Mouse (Mus musculus): ENCODE data around the gene Pafah1b2. TPM values are rescaled to one million over a fixed set of nuclear protein-coding genes. Genes with fewer than 3 reads are reported as not detected.

The Pafah1b2 gene
- polyA plus RNA-seq, 2 experiments = 87.2 to 175 TPM

GRCm38 (mm10) chr9:45953511-45954293 is 58.8 kb downstream of the Pafah1b2 start:
- Histone ChIP-seq H3K36me3 (ENCODE audit: control insufficient read depth, insufficient read depth, low read length) (peaks cover 34% of the 10 kb centered on the region), H3K9me3 (ENCODE audit: control insufficient read depth, low read length) (no peaks in the 10 kb centered on the region), H3K27me3 (ENCODE audit: control insufficient read depth, insufficient read depth, low read length) (no peaks in the 10 kb centered on the region), H3K9ac (ENCODE audit: low read depth, low read length, severe bottlenecking) (peak overlapping the region; percentile 88), H3K4me1 (ENCODE audit: control insufficient read depth, insufficient read depth, low read length) (peaks cover 15% of the 10 kb centered on the region), H3K4me3 (replicated peaks; ENCODE audit: low read length) (peak overlapping the region; percentile 93), H3K27ac (replicated peaks; ENCODE audit: low read depth, low read length) (peak overlapping the region; percentile 85), H3K4me2 (replicated peaks; ENCODE audit: low read depth, low read length, severe bottlenecking) (peak overlapping the region; percentile 83)
- DNase-seq (ENCODE audit: low spot score) = no peak
- ATAC-seq (ENCODE audit: low FRiP score, low read depth) = no peak
- TF ChIP-seq POLR2A (IDR thresholded peaks at IDR 0.05; ENCODE audit: borderline replicate concordance, extremely low read depth, insufficient read depth, insufficient read length) = no peak
- whole genome bisulfite sequencing = 50% methylated on average over 13 of the region's 13 CpGs

- H3K4me2 ChIP-seq (replicated peaks; ENCODE audit: low read depth, low read length, severe bottlenecking) = peak overlapping the region; percentile 83; the same call in 1 of the 2 replicates
- H3K27me3 ChIP-seq (ENCODE audit: control insufficient read depth, insufficient read depth, low read length) = no peaks in the 10 kb centered on the region
- 88% methylated on average over 7 of the region's 7 CpGs for WGBS
- peak overlapping the region; percentile 88; the same call in 1 of the 2 replicates for H3K9ac ChIP-seq (ENCODE audit: low read depth, low read length, severe bottlenecking)
- ATAC-seq (ENCODE audit: low FRiP score, low read depth) = no peak
- H3K4me1 ChIP-seq (ENCODE audit: control insufficient read depth, insufficient read depth, low read length) = peaks cover 15% of the 10 kb centered on the region
- peaks cover 40% of the 10 kb centered on the region for H3K36me3 ChIP-seq (ENCODE audit: control insufficient read depth, insufficient read depth, low read length)
- DNase-seq (ENCODE audit: low spot score) = no peak
- no peaks in the 10 kb centered on the region for H3K9me3 ChIP-seq (ENCODE audit: control insufficient read depth, low read length)
- 0 out of 2 replicates have a peak overlapping the region, but pooled peaks have one; percentile 93 for H3K4me3 ChIP-seq (replicated peaks; ENCODE audit: low read length)
- no peak for TF ChIP-seq POLR2A (IDR thresholded peaks at IDR 0.05; ENCODE audit: borderline replicate concordance, extremely low read depth, insufficient read depth, insufficient read length)
- H3K27ac ChIP-seq (replicated peaks; ENCODE audit: low read depth, low read length) = no peak overlapping the region
Measured at GRCm38 (mm10) chr9:45952890-45953289, 59.6 kb downstream of the Pafah1b2 start.

GRCm38 (mm10) chr9:45952057-45952456 is 60.4 kb downstream of the Pafah1b2 start:
- H3K36me3 ChIP-seq (ENCODE audit: control insufficient read depth, insufficient read depth, low read length) = peaks cover 48% of the 10 kb centered on the region
- TF ChIP-seq POLR2A (IDR thresholded peaks at IDR 0.05; ENCODE audit: borderline replicate concordance, extremely low read depth, insufficient read depth, insufficient read length) = no peak
- 88% methylated on average over 4 of the region's 4 CpGs for WGBS

GRCm38 (mm10) chr9:45946872-45947183 is 65.7 kb downstream of the Pafah1b2 start:
- H3K4me1 ChIP-seq (ENCODE audit: control insufficient read depth, insufficient read depth, low read length) = no peaks in the 10 kb centered on the region
- peaks cover 96% of the 10 kb centered on the region for H3K36me3 ChIP-seq (ENCODE audit: control insufficient read depth, insufficient read depth, low read length)
- no peak overlapping the region for H3K4me3 ChIP-seq (replicated peaks; ENCODE audit: low read length)
- no peak overlapping the region for H3K27ac ChIP-seq (replicated peaks; ENCODE audit: low read depth, low read length)
- no peaks in the 10 kb centered on the region for H3K27me3 ChIP-seq (ENCODE audit: control insufficient read depth, insufficient read depth, low read length)
- H3K9me3 ChIP-seq (ENCODE audit: control insufficient read depth, low read length) = no peaks in the 10 kb centered on the region
- ATAC-seq (ENCODE audit: low FRiP score, low read depth) = no peak
- TF ChIP-seq POLR2A (IDR thresholded peaks at IDR 0.05; ENCODE audit: borderline replicate concordance, extremely low read depth, insufficient read depth, insufficient read length) = no peak
- DNase-seq (ENCODE audit: low spot score) = no peak
- WGBS = 84% methylated on average over 10 of the region's 10 CpGs
- H3K9ac ChIP-seq (ENCODE audit: low read depth, low read length, severe bottlenecking) = no peak overlapping the region
- H3K4me2 ChIP-seq (replicated peaks; ENCODE audit: low read depth, low read length, severe bottlenecking) = no peak overlapping the region

More at GRCm38 (mm10) chr9:45952057-45952456, 60.4 kb downstream of the Pafah1b2 start:
- Histone ChIP-seq H3K4me3 (replicated peaks; ENCODE audit: low read length) (no peak overlapping the region), H3K4me1 (ENCODE audit: control insufficient read depth, insufficient read depth, low read length) (peaks cover 15% of the 10 kb centered on the region), H3K9me3 (ENCODE audit: control insufficient read depth, low read length) (no peaks in the 10 kb centered on the region), H3K27ac (replicated peaks; ENCODE audit: low read depth, low read length) (no peak overlapping the region), H3K4me2 (replicated peaks; ENCODE audit: low read depth, low read length, severe bottlenecking) (no peak overlapping the region), H3K27me3 (ENCODE audit: control insufficient read depth, insufficient read depth, low read length) (no peaks in the 10 kb centered on the region), H3K9ac (ENCODE audit: low read depth, low read length, severe bottlenecking) (no peak overlapping the region)
- DNase-seq (ENCODE audit: low spot score) (no peak), ATAC-seq (ENCODE audit: low FRiP score, low read depth) (no peak)

- no peak overlapping the region for H3K9ac ChIP-seq (ENCODE audit: low read depth, low read length, severe bottlenecking)
- no peaks in the 10 kb centered on the region for H3K4me1 ChIP-seq (ENCODE audit: control insufficient read depth, insufficient read depth, low read length)
- DNase-seq (ENCODE audit: low spot score) (no peak), ATAC-seq (ENCODE audit: low FRiP score, low read depth) (no peak)
- no peak for TF ChIP-seq POLR2A (IDR thresholded peaks at IDR 0.05; ENCODE audit: borderline replicate concordance, extremely low read depth, insufficient read depth, insufficient read length)
- peaks cover 96% of the 10 kb centered on the region for H3K36me3 ChIP-seq (ENCODE audit: control insufficient read depth, insufficient read depth, low read length)
- no peaks in the 10 kb centered on the region for H3K27me3 ChIP-seq (ENCODE audit: control insufficient read depth, insufficient read depth, low read length)
- no peak overlapping the region for H3K4me3 ChIP-seq (replicated peaks; ENCODE audit: low read length)
- no peak overlapping the region for H3K27ac ChIP-seq (replicated peaks; ENCODE audit: low read depth, low read length)
- H3K9me3 ChIP-seq (ENCODE audit: control insufficient read depth, low read length) = no peaks in the 10 kb centered on the region
- no peak overlapping the region for H3K4me2 ChIP-seq (replicated peaks; ENCODE audit: low read depth, low read length, severe bottlenecking)
- 81% methylated on average over 15 of the region's 16 CpGs for WGBS
Measured at GRCm38 (mm10) chr9:45946182-45946871, 66.2 kb downstream of the Pafah1b2 start.

Measured in limb, embryonic 14.5 days (tissue).